7 mouse cellular contexts compared by ENCODE assay signal in the genomic region with DNA sequence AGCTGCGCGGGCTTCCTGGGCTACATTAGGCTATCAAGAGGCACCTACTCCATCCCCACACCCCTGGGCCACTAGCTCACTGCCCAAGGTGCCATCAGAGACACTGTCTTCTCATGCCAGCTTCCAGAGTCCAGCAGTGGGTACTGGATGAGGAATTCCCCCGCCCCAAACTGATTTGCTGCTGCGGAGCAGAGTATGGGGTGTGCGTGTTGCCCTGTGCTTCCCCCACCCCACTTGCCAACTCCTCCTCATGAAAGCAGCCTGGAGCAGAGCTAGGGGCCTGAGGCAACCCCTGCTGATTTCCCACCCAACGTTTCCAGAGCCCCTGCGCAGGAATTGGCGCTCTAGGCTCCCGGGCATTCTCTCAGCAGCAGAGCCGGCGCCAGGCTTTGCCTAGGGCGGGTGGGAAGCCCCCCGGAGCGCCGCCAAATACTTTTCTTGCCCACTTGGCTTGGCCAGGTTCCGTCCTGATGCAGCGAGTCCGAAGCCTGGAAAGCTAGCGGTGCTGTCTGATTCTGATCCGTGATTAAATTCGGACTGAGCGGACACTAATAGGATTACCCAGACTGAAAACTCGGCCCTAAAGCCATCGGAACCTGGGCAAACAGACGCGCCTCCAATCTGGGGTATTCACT. TPM values are rescaled to one million over a fixed set of nuclear protein-coding genes. Genes with fewer than 3 reads are reported as not detected.
DNase-seq lines count a peak whose midpoint lies in the region; ATAC-seq lines count a peak whose summit lies in the region.

No protein-coding gene starts in this region.

- no peaks in the 10 kb centered on the region for H3K27me3 ChIP-seq in forebrain, embryonic 13.5 days
- peaks cover 61% of the 10 kb centered on the region for H3K27me3 ChIP-seq in hindbrain, embryonic 10.5 days (ENCODE audit: insufficient read depth, poor library complexity, severe bottlenecking)
- 0 out of 2 replicates have a peak, but pooled peaks cover 6% of the 10 kb centered on the region for H3K27me3 ChIP-seq in neural tube, embryonic 12.5 days (replicated peaks)

- WGBS in forebrain, embryonic 13.5 days: 21% methylated on average over 26 of the region's 26 CpGs
- WGBS in hindbrain, embryonic 10.5 days: 19% methylated on average over 26 of the region's 26 CpGs
- 19% methylated on average over 26 of the region's 26 CpGs for WGBS in neural tube, embryonic 12.5 days

- peak overlapping the region; percentile 90 for H3K27ac ChIP-seq in forebrain, embryonic 13.5 days
- H3K27ac ChIP-seq in hindbrain, embryonic 10.5 days: peak overlapping the region; percentile 87
- no peak overlapping the region for H3K27ac ChIP-seq in neural tube, embryonic 12.5 days

- DNase-seq in R1 (ENCODE audit: low read depth, low spot score): peak; percentile 3
- DNase-seq in adrenal gland, postnatal 36 days: peak; percentile 17 to 27
- DNase-seq in hindbrain, embryonic 10.5 days (ENCODE audit: low spot score): peak; percentile 31
- peak; percentile 25 for DNase-seq in left cerebral cortex, postnatal 4 days

- intact Hi-C loops in left cerebral cortex, postnatal 4 days (cut with DNase I): loop anchor here (5.0 kb wide), 2 partner anchors 262 to 322 kb away; no protein-coding TSS in a partner anchor

- peaks cover 14% of the 10 kb centered on the region; the same call in 1 of the 2 replicates for H3K4me1 ChIP-seq in forebrain, embryonic 13.5 days
- peaks cover 6% of the 10 kb centered on the region; the same call in 1 of the 2 replicates for H3K4me1 ChIP-seq in hindbrain, embryonic 10.5 days (replicated peaks)
- H3K4me1 ChIP-seq in neural tube, embryonic 12.5 days: no peaks in the 10 kb centered on the region

- H3K4me3 ChIP-seq in forebrain, embryonic 13.5 days: peak overlapping the region; percentile 54
- peak overlapping the region; percentile 58 for H3K4me3 ChIP-seq in hindbrain, embryonic 10.5 days
- H3K4me3 ChIP-seq in neural tube, embryonic 12.5 days: peak overlapping the region; percentile 44

- no peaks in the 10 kb centered on the region for H3K36me3 ChIP-seq in forebrain, embryonic 13.5 days (ENCODE audit: poor library complexity, severe bottlenecking)
- no peaks in the 10 kb centered on the region for H3K36me3 ChIP-seq in hindbrain, embryonic 10.5 days
- no peaks in the 10 kb centered on the region for H3K36me3 ChIP-seq in neural tube, embryonic 12.5 days

- H3K9me3 ChIP-seq in forebrain, embryonic 13.5 days (replicated peaks): no peaks in the 10 kb centered on the region
- no peaks in the 10 kb centered on the region for H3K9me3 ChIP-seq in hindbrain, embryonic 10.5 days
- H3K9me3 ChIP-seq in neural tube, embryonic 12.5 days: no peaks in the 10 kb centered on the region

- peak overlapping the region; percentile 74 for H3K9ac ChIP-seq in forebrain, embryonic 13.5 days
- peak overlapping the region; percentile 63 for H3K9ac ChIP-seq in neural tube, embryonic 12.5 days

- ATAC-seq in forebrain, embryonic 13.5 days: peak; percentile 19
- peak; percentile 13 for ATAC-seq in neural tube, embryonic 12.5 days (ENCODE audit: low FRiP score, low read depth)
- no peak for ATAC-seq in megakaryocyte progenitor cell, adult 5-6 weeks (replicated peaks; ENCODE audit: poor library complexity)

- peak overlapping the region; percentile 69 for H3K4me2 ChIP-seq in forebrain, embryonic 13.5 days
- peak overlapping the region; percentile 66 for H3K4me2 ChIP-seq in neural tube, embryonic 12.5 days (replicated peaks)

RNA-seq across cellular contexts. Expression of a gene that starts 0.7 kb away (rescaled TPM):
- 10 to 100 TPM; 15.3 to 19.3 TPM for total RNA-seq in adrenal gland, postnatal 36 days (2021)
- polyA plus RNA-seq in forebrain, embryonic 13.5 days (2015; fragmentation: Nextera tagmentation; extraction: Ambion mirVana): 6.4 and 6.8 TPM in 2 replicates
- polyA plus RNA-seq in hindbrain, embryonic 10.5 days (2016; fragmentation: Nextera tagmentation; extraction: Ambion mirVana): 2.2 and 2.8 TPM in 2 replicates
- 10 to 100 TPM; 18.0 to 22.0 TPM for total RNA-seq in left cerebral cortex, postnatal 4 days (2021)
- 2.8 and 4.5 TPM in 2 replicates for polyA plus RNA-seq in neural tube, embryonic 12.5 days (2016; fragmentation: Nextera tagmentation; extraction: Ambion mirVana)
- not detected in 2 replicates for total RNA-seq in megakaryocyte progenitor cell, adult 5-6 weeks (2015)
- total RNA-seq in megakaryocyte progenitor cell, adult 5-6 weeks (2017): not detected in 2 replicates

Comparison
In these comparisons a context has a peak if more than half of its experiments do, and no peak if none do; other contexts are left out.
1. RNA of a gene that starts 0.7 kb away (total RNA-seq): 18.0 to 22.0 TPM in left cerebral cortex, postnatal 4 days and 15.3 to 19.3 TPM in adrenal gland, postnatal 36 days; not detected in megakaryocyte progenitor cell, adult 5-6 weeks; every median in the first group is over 10 times any median in the second.
2. Peak in every context shown above with its lines, with median percentiles within 50 percentile points of each other: DNase-seq and H3K4me3 ChIP-seq.